Mouse (Mus musculus): ENCODE measurements around the gene Aox1.

- TF ChIP-seq CTCF (IDR thresholded peaks at IDR 0.05; ENCODE audit: extremely low read depth, insufficient read length, insufficient replicate concordance, low read depth, low read length) (no peak), POLR2A (IDR thresholded peaks at IDR 0.05; ENCODE audit: low read depth, low read length) (no peak)
These were observed 10.9 kb upstream of the Aox1 start, which contains the start of gene Kctd18 for GRCm38 (mm10) chr1:58018856-58019255.

All from small intestine, adult 2 months (tissue).